ENCODE assay signal across 8 mouse cellular contexts in genomic region chr6:116767738-116768522, GRCm38 (mm10). TPM values are rescaled to one million over a fixed set of nuclear protein-coding genes. Genes with fewer than 3 reads are reported as not detected.
DNase-seq lines count a peak whose midpoint lies in the region; ATAC-seq lines count a peak whose summit lies in the region.

No protein-coding gene starts in this region.

- peak; percentile 73 for DNase-seq in adrenal gland, adult 2 months
- peak; percentile 75 to 76 for DNase-seq in cerebellum, postnatal 36 days
- DNase-seq in frontal cortex, postnatal 36 days (ENCODE audit: low spot score in 2 of 2), result peak; percentile 84 to 87
- DNase-seq in hindlimb bud, embryonic 11.5 days (ENCODE audit: extremely low spot score, low read depth, low spot score), result peak; percentile 33
- DNase-seq in left cerebral cortex, adult 11 months (ENCODE audit: low spot score), result peak; percentile 51
- peak; percentile 55 to 64 for DNase-seq in right cerebral cortex, postnatal 36 days (ENCODE audit: low spot score in 2 of 2)

- ATAC-seq in megakaryocyte-erythroid progenitor cell, adult 5-6 weeks (replicated peaks; ENCODE audit: low FRiP score, low TSS enrichment, poor library complexity, severe bottlenecking), result peak; percentile 84; the same call in 1 of the 2 replicates
- no peak for ATAC-seq in activated CD4-positive, CD25-positive, alpha-beta regulatory T cell, adult 4 months

RNA-seq across cellular contexts. Expression of gene Tmem72, which starts 51.2 kb away (rescaled TPM):
- total RNA-seq in adrenal gland, adult 2 months (2021), result under 1 TPM; 0.03 to 0.06 TPM
- polyA plus RNA-seq in adrenal gland, adult 2 months (2012; rRNA removed), result under 0.01 TPM in 1 of 2 replicates, not detected in the other
- 0.11 and 0.27 TPM in 2 replicates for total RNA-seq in megakaryocyte-erythroid progenitor cell, adult 5-6 weeks (2014; fragmentation: Nextera tagmentation)
- under 0.01 and 0.09 TPM in 2 replicates for total RNA-seq in megakaryocyte-erythroid progenitor cell, adult 5-6 weeks (2017)
- under 1 TPM; 0.03 to 0.04 TPM for polyA plus RNA-seq in activated CD4-positive, CD25-positive, alpha-beta regulatory T cell, adult 4 months (2017; shearing (Covaris generic))

Comparison
In these comparisons a context has a peak if more than half of its experiments do, and no peak if none do; other contexts are left out.
1. DNase-seq: peak in every context shown above with its lines; median percentile 86 in frontal cortex, postnatal 36 days; 76 in cerebellum, postnatal 36 days; 73 in adrenal gland, adult 2 months; 60 in right cerebral cortex, postnatal 36 days; 51 in left cerebral cortex, adult 11 months; 33 in hindlimb bud, embryonic 11.5 days.